Mouse (Mus musculus) ES-E14 (cell line): ENCODE data around the gene Gm27021. TPM values are rescaled to one million over a fixed set of nuclear protein-coding genes. Genes with fewer than 3 reads are reported as not detected.
A peak's percentile ranks its signal among the peaks of the same experiment; 100 is the strongest.

Experiments
- DNase-seq: peaks from one replicate; pipeline ENCODE4 v3.0.0-alpha.2; 2013; ENCODE audit warnings: low read depth, low spot score
- H3K27ac ChIP-seq: 2 replicates; pipeline ENCODE4 v1.5.1; 2012; ENCODE audit warnings: low read depth, mild to moderate bottlenecking, low read length, moderate library complexity, mixed read lengths; ENCODE audit not compliant: poor library complexity, insufficient read depth, severe bottlenecking
- H3K36me3 ChIP-seq: 2 replicates; pipeline ENCODE4 v1.6.1; 2012; ENCODE audit warnings: mild to moderate bottlenecking, low read length, moderate library complexity, mixed read lengths; ENCODE audit not compliant: control insufficient read depth, poor library complexity, insufficient read depth, severe bottlenecking
- H3K4me1 ChIP-seq, 2 experiments: fragments of 150-350 bp in 1 of 2; sonication (generic) in 1 of 2; 2 replicates each; pipeline ENCODE4 v1.6.1; 2012; ENCODE audit warnings: low read length in 2 of 2, mild to moderate bottlenecking in 1 of 2, mixed read lengths in 1 of 2; ENCODE audit not compliant: control insufficient read depth in 2 of 2, insufficient read depth in 2 of 2, poor library complexity in 1 of 2
- H3K4me3 ChIP-seq, 2 experiments: fragments of 150-350 bp in 1 of 2; sonication (generic) in 1 of 2; 2 replicates each; pipeline ENCODE4 v1.5.1; 2012; ENCODE audit warnings: low read length in 2 of 2, low read depth in 1 of 2, mild to moderate bottlenecking in 1 of 2, mixed read lengths in 1 of 2; ENCODE audit not compliant: insufficient read depth in 1 of 2, poor library complexity in 1 of 2, severe bottlenecking in 1 of 2
- H3K9ac ChIP-seq: 2 replicates; pipeline ENCODE4 v1.6.1; 2012; ENCODE audit warnings: low read depth, mild to moderate bottlenecking, low read length, mixed read lengths; ENCODE audit not compliant: poor library complexity, insufficient read depth, severe bottlenecking
- H3K9me3 ChIP-seq: fragments of 150-350 bp; sonication (generic); 2 replicates; pipeline ENCODE4 v1.6.1; 2012; ENCODE audit warnings: low read depth, mild to moderate bottlenecking, low read length; ENCODE audit not compliant: control insufficient read depth, insufficient read depth
- CHD2 ChIP-seq: IDR thresholded peaks from 2 replicates; pipeline ENCODE4 v1.6.1; 2014; ENCODE audit warnings: mild to moderate bottlenecking, low read depth, low read length, inconsistent platforms
- HCFC1 ChIP-seq: IDR thresholded peaks from 2 replicates; pipeline ENCODE4 v1.6.1; 2012; ENCODE audit warnings: low read length, inconsistent platforms, borderline replicate concordance; ENCODE audit not compliant: insufficient read depth
- MAFK ChIP-seq: IDR thresholded peaks from 2 replicates; pipeline ENCODE4 v1.6.1; 2014; ENCODE audit warnings: mild to moderate bottlenecking, low read depth, low read length, inconsistent platforms; ENCODE audit not compliant: insufficient read depth
- ZC3H11A ChIP-seq: IDR thresholded peaks from 2 replicates; pipeline ENCODE4 v1.6.1; 2012; ENCODE audit warnings: low read depth, mild to moderate bottlenecking, inconsistent platforms, low read length, borderline replicate concordance
- ZNF384 ChIP-seq: IDR thresholded peaks from 2 replicates; pipeline ENCODE4 v1.6.1; 2012; ENCODE audit warnings: low read depth, low read length, inconsistent platforms
- in situ Hi-C, 2 experiments: fragments of 600-800 bp; cut with MboI; formaldehyde crosslinking; loops; one replicate each; pipeline ENCODE4 v1.15.1; 2025; ENCODE audit warnings: low sequenced_read_pairs in 2 of 2, inconsistent platforms in 1 of 2; ENCODE audit not compliant: unreplicated experiment in 2 of 2
- total RNA-seq: library from RNA; depleted of rRNA; stranded (reverse); fragments of 300-350 nt; gene quantifications from 2 replicates; pipeline ENCODE4 v1.2.3, GENCODE M21; 2012

Gm27021 gene
- total RNA-seq, 1 experiment, result 0.49 TPM

- H3K36me3 ChIP-seq, result peaks cover 32% of the 10 kb centered on the region
- H3K4me3 ChIP-seq, result peak overlapping the region; percentile 92 to 93; a peak in 3 of 4 replicates
- in situ Hi-C loops, result no loop called here
- peaks cover 0 to 18% of the 10 kb centered on the region in 2 experiments; a peak in 1 of 4 replicates for H3K4me1 ChIP-seq
- TF ChIP-seq HCFC1 (no peak), MAFK (no peak), ZNF384 (no peak), CHD2 (no peak), ZC3H11A (no peak)
- H3K9ac ChIP-seq, result peak overlapping the region; percentile 98
- DNase-seq, result peak; percentile 51
- H3K27ac ChIP-seq, result peak overlapping the region; percentile 54; the same call in 1 of the 2 replicates
- H3K9me3 ChIP-seq, result no peaks in the 10 kb centered on the region
These were observed 2.0 kb downstream of the Gm27021 start for GRCm38 (mm10) chr8:120665726-120666455.

- Histone ChIP-seq H3K4me1 (peaks cover 0 to 19% of the 10 kb centered on the region in 2 experiments; a peak in 1 of 4 replicates), H3K9me3 (no peaks in the 10 kb centered on the region), H3K27ac (no peak overlapping the region), H3K4me3 (no peak overlapping the region), H3K36me3 (peaks cover 31% of the 10 kb centered on the region), H3K9ac (no peak overlapping the region)
- TF ChIP-seq ZNF384, result no peak
- DNase-seq, result no peak
- in situ Hi-C loops, result no loop called here
These were observed 3.3 kb downstream of the Gm27021 start for GRCm38 (mm10) chr8:120664566-120664965.

DNA sequence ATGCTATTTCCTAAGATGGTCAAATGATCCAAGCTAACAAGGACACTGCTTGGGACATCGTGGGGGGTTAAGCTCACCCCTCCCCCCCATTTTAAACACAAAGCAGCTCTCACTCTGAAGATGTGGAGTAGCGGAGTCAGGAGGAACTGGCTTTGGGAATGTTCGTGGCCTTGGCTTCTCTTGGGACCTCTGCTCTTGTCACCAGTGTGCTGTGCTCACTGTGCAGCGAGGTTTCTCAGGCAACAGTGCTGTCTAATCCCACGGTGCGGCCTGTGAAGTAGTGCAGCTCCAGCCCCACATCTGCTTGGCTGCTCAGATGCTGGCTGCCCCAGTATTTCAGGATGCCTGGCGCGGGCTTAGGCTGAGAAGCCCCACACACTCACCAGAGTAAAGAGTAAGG lies 10.5 kb downstream of the Gm27021 start:
- no peaks in the 10 kb centered on the region for H3K9me3 ChIP-seq
- no peak for DNase-seq
- TF ChIP-seq ZC3H11A (no peak), MAFK (no peak), HCFC1 (no peak), CHD2 (no peak), ZNF384 (no peak)
- H3K9ac ChIP-seq, result no peak overlapping the region
- in situ Hi-C loops, result no loop called here
- H3K4me1 ChIP-seq, result peaks cover 3 to 27% of the 10 kb centered on the region in 2 experiments; a peak in 2 of 4 replicates
- H3K27ac ChIP-seq, result 0 out of 2 replicates have a peak overlapping the region, but pooled peaks have one; percentile 1
- no peak overlapping the region for H3K4me3 ChIP-seq
- H3K36me3 ChIP-seq, result peaks cover 64% of the 10 kb centered on the region

- H3K9ac ChIP-seq, result no peak overlapping the region
- TF ChIP-seq HCFC1 (no peak), ZC3H11A (no peak), ZNF384 (no peak), MAFK (no peak), CHD2 (no peak)
- in situ Hi-C loops, result no loop called here
- no peak for DNase-seq
- peaks cover 64% of the 10 kb centered on the region for H3K36me3 ChIP-seq
- H3K4me3 ChIP-seq, result no peak overlapping the region
- H3K9me3 ChIP-seq, result no peaks in the 10 kb centered on the region
- no peak overlapping the region for H3K27ac ChIP-seq
- peaks cover 3 to 30% of the 10 kb centered on the region in 2 experiments; a peak in 2 of 4 replicates for H3K4me1 ChIP-seq
These were observed 11.4 kb downstream of the Gm27021 start for GRCm38 (mm10) chr8:120656322-120657052.
